Mouse (Mus musculus) hindbrain, embryonic 15.5 days (tissue): ENCODE measurements around the gene Cirbp. TPM values are rescaled to one million over a fixed set of nuclear protein-coding genes. Genes with fewer than 3 reads are reported as not detected.

Source experiments
- ATAC-seq: fragments of 200-750 bp; cut with Nextera tagmentation; 2 replicates; pipeline ENCODE4 v1.8.0; 2017; ENCODE audit warnings: low read depth, moderate number of reproducible peaks, moderate TSS enrichment; ENCODE audit not compliant: low FRiP score
- H3K27ac ChIP-seq: fragments of 300-500 bp; sonication (generic); replicated peaks from 2 replicates; pipeline ENCODE4 v1.5.1; 2015; ENCODE audit warnings: mild to moderate bottlenecking, inconsistent platforms
- H3K27me3 ChIP-seq: fragments of 300-500 bp; sonication (generic); 2 replicates; pipeline ENCODE4 v1.6.1; 2015; ENCODE audit warnings: control low read depth, inconsistent platforms
- H3K36me3 ChIP-seq: fragments of 300-500 bp; sonication (generic); 2 replicates; pipeline ENCODE4 v1.6.1; 2015; ENCODE audit warnings: control low read depth, inconsistent platforms
- H3K4me1 ChIP-seq: fragments of 300-500 bp; sonication (generic); replicated peaks from 2 replicates; pipeline ENCODE4 v1.6.1; 2015; ENCODE audit warnings: control low read depth, inconsistent platforms
- H3K4me2 ChIP-seq: fragments of 300-500 bp; sonication (generic); 2 replicates; pipeline ENCODE4 v1.6.1; 2015; ENCODE audit warnings: moderate library complexity, mild to moderate bottlenecking, inconsistent platforms
- H3K4me3 ChIP-seq: fragments of 300-500 bp; sonication (generic); 2 replicates; pipeline ENCODE4 v1.5.1; 2015; ENCODE audit warnings: mild to moderate bottlenecking, inconsistent platforms
- H3K9ac ChIP-seq: fragments of 300-500 bp; sonication (generic); 2 replicates; pipeline ENCODE4 v1.6.1; 2015; ENCODE audit warnings: inconsistent platforms
- H3K9me3 ChIP-seq: fragments of 300-500 bp; sonication (generic); 2 replicates; pipeline ENCODE4 v1.6.1; 2016; ENCODE audit warnings: control low read depth, inconsistent platforms
- WGBS: fragments of 180-500 bp; shearing (Covaris S2); methylation state at CpG from one replicate; pipeline ENCODE4 v1.1.7; 2015; 5-methylcytosine and 5-hydroxymethylcytosine counted together
- polyA plus RNA-seq: library from polyadenylated mRNA; unstranded; fragments of >200 nt; fragmentation: Nextera tagmentation; extraction: Ambion mirVana; gene quantifications from 2 replicates; pipeline ENCODE4 v1.2.1, GENCODE M21; 2015

The Cirbp gene
- polyA plus RNA-seq, 1 experiment from 2014 or later, result 319 TPM

DNA sequence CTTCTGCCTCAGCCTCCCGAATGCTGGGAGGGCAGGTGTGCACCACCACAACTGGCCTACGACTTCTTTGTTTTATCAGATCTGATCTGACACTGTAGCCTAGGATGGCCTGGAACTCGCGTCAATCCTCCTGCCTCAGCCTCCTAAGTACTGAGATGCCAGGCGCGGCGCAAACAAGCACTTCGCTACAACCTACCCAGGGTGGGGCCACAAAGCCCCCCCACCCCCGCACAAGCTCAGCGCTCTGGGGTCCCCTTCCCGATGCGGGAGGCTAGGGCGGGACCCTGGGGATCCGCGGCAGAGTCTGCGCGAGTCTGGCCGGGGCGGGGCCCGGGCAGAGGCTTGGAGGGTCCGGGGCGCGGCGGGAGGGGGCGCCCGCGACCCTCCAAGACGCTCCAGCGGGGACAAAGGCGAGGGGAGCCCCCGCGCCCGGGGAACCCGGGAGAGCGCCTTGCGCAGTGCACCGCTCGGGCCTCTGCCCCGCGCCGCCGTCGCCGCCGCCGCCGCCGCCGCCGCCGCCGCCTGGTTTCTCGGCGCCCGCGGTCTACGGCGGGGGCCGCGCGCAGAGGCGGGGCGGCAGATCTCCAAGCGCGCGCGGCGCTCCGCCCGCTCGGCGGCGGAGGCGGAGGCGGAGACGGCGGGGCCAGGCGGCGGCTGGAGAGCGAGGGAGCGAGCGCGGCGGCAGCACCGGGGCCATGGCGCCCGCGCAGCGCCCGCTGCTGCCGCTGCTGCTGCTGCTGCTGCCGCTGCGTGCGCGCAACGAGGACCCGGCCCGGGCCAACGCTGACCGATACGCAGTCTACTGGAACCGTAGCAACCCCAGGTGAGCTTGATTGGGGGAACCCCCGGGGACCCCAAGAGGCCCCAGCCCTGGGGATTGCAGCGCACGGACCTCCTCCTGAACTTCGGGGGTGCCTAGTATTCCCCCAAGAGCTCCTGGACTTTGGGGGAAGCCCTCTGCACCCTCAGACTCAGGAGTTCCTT is 13.6 kb downstream of the Cirbp start, which contains the start of gene Efna2:
Gene Efna2 (plus strand): TSS at position 415 of the 984 bp plus-strand sequence.
- no peaks in the 10 kb centered on the region for H3K27me3 ChIP-seq
- no peaks in the 10 kb centered on the region for H3K36me3 ChIP-seq
- ATAC-seq, result peak; percentile 72
- peaks cover 32% of the 10 kb centered on the region for H3K4me1 ChIP-seq
- H3K9ac ChIP-seq, result peak within 1 kb of the TSS; percentile 81
- no peaks in the 10 kb centered on the region for H3K9me3 ChIP-seq
- H3K4me2 ChIP-seq, result peak within 1 kb of the TSS; percentile 83
- H3K27ac ChIP-seq, result peak within 1 kb of the TSS; percentile 71
- peak within 1 kb of the TSS; percentile 83 for H3K4me3 ChIP-seq
- whole genome bisulfite sequencing, result 2% methylated on average over 55 of the region's 106 CpGs

DNA sequence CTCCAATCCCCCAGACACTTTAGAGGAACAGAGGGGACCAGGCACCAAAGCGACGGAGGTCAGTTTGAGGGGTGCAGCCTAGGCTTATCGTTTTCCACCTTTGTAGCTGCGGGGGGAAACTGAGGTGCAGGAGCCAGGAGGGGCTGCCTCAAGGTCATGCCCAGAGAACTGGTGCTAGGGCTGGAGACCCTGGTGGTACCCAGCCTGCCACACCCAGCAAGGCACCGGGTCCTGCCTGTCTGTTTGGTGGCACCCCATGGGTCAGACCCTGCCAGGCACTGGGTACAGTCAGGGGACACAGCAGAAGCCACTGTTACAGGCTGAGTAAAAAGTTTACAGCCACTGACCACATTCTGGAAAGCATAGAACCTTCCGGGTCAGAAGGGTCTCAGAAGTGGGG is 14.5 kb downstream of the Cirbp start:
- Histone ChIP-seq H3K27me3 (no peaks in the 10 kb centered on the region), H3K4me1 (peaks cover 32% of the 10 kb centered on the region), H3K4me2 (peak overlapping the region; percentile 83), H3K36me3 (no peaks in the 10 kb centered on the region), H3K4me3 (peak overlapping the region; percentile 83), H3K27ac (no peak overlapping the region), H3K9me3 (no peaks in the 10 kb centered on the region), H3K9ac (peak overlapping the region; percentile 81)
- WGBS, result 49% methylated on average over 6 of the region's 6 CpGs
- no peak for ATAC-seq

DNA sequence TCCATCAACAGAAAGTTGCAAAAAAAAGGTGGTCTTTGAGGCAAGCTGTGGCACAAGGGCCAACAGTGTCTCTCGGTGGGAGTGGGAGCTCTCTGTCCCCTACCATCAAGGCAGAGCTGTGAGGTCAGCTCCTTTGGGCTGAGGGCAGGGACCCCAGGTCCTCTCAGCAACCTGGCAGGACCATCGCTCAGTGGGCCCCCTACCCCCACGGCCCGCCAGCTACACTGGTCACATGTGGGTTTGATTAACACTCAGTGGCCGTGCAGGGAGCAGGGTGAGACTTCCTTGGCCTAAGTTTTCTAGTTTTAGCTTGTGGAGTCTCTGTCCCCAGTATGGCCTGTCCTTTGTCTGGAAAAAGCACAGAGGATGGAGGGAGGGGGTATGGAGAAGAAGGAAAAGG is 15.0 kb downstream of the Cirbp start:
- peak overlapping the region; percentile 83 for H3K4me2 ChIP-seq
- no peaks in the 10 kb centered on the region for H3K27me3 ChIP-seq
- peak overlapping the region; percentile 83 for H3K4me3 ChIP-seq
- H3K27ac ChIP-seq, result no peak overlapping the region
- no peaks in the 10 kb centered on the region for H3K9me3 ChIP-seq
- H3K36me3 ChIP-seq, result no peaks in the 10 kb centered on the region
- ATAC-seq, result no peak
- 35% methylated on average over 5 of the region's 5 CpGs for WGBS
- peak overlapping the region; percentile 81 for H3K9ac ChIP-seq
- H3K4me1 ChIP-seq, result peaks cover 30% of the 10 kb centered on the region

DNA sequence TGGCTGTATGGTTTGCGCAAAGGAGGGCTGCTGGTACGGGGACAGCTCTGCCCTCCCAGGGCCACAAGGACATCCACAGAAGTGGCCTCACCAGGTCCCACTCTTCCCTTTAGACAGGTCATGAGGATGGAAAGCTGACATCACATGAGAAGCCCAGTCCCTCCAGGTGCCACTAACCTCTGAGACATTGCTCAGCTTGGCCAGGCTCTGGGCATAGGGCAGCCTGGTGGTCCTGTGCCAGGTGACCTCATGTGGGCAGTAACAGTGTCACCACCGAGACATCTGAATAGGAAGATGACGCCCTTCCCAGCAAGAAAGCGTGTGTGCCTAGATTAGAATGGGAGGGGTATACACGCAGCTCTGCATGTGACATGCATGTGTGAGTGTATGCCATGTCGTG is 16.8 kb downstream of the Cirbp start:
- Histone ChIP-seq H3K36me3 (no peaks in the 10 kb centered on the region), H3K27ac (no peak overlapping the region), H3K4me3 (no peak overlapping the region), H3K9ac (no peak overlapping the region), H3K4me2 (no peak overlapping the region), H3K4me1 (peaks cover 29% of the 10 kb centered on the region), H3K9me3 (no peaks in the 10 kb centered on the region), H3K27me3 (no peaks in the 10 kb centered on the region)
- 91% methylated on average over 7 of the region's 7 CpGs for WGBS
- ATAC-seq, result no peak

DNA sequence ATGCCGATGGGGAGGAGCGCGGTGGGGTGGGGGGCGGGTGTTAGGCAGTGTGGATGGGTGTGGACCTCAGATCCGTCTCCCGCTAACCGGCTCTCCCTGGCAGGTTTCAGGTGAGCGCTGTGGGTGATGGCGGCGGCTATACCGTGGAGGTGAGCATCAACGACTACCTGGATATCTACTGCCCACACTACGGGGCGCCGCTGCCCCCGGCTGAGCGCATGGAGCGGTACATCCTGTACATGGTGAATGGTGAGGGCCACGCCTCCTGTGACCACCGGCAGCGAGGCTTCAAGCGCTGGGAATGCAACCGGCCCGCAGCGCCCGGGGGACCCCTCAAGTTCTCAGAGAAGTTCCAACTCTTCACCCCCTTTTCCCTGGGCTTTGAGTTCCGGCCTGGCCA is 20.9 kb downstream of the Cirbp start:
- no peak overlapping the region for H3K4me2 ChIP-seq
- H3K36me3 ChIP-seq, result peaks cover 9% of the 10 kb centered on the region; the same call in 1 of the 2 replicates
- no peaks in the 10 kb centered on the region for H3K9me3 ChIP-seq
- ATAC-seq, result no peak
- H3K27ac ChIP-seq, result no peak overlapping the region
- 41% methylated on average over 27 of the region's 27 CpGs for WGBS
- no peak overlapping the region for H3K4me3 ChIP-seq
- no peak overlapping the region for H3K9ac ChIP-seq
- no peaks in the 10 kb centered on the region; the same call in 1 of the 2 replicates for H3K27me3 ChIP-seq
- peaks cover 27% of the 10 kb centered on the region for H3K4me1 ChIP-seq

DNA sequence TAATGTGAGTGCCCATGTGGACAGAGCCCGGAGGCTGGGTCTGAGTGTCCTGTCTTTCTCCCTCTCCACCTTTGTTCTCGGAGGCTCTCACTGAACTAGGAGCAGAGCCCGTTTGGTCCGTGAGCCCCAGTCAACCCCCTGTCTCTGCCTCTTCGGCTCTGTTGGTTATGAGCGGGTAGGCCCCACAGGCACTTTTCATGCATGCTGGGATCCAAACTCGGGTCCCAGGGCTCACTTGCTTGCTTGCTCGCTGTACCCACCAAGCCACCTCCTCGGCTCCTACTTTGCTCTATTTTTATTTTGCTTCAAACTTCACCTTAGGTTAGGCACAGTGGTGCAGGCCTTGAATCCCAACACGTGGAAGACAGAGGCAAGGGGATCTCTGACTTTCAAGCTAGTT is 22.0 kb downstream of the Cirbp start:
- ATAC-seq, result no peak
- no peak overlapping the region for H3K4me2 ChIP-seq

DNA sequence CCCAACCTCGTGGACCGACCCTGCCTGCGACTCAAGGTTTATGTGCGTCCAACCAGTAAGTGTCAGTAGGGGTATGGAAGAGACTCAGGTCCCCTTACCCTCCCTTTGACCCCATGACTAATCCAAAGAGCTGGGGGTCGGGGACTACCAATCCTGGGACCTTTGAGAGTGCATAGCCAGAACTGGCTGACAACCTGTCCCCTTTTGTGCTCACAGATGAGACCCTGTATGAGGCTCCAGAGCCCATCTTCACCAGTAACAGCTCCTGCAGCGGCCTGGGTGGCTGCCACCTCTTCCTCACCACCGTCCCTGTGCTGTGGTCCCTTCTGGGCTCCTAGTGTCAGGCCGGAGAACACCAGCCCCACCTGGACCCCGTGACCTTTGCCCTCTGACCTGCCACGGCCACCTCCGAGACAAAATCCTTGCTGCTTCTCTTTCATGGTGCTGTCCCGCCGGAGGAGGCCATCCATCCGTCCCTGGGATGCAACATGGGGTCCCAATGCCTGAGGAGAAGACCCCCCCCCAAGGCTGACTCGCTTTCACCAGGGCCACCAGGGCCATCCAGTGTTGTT is 22.8 kb downstream of the Cirbp start:
- Histone ChIP-seq H3K9me3 (no peaks in the 10 kb centered on the region), H3K36me3 (peaks cover 9% of the 10 kb centered on the region; the same call in 1 of the 2 replicates), H3K4me2 (no peak overlapping the region), H3K4me1 (peaks cover 18% of the 10 kb centered on the region), H3K4me3 (no peak overlapping the region), H3K27ac (no peak overlapping the region), H3K9ac (no peak overlapping the region), H3K27me3 (no peaks in the 10 kb centered on the region; the same call in 1 of the 2 replicates)
- no peak for ATAC-seq
- 69% methylated on average over 15 of the region's 15 CpGs for WGBS

More for the DNA sequence above, 22.0 kb downstream of the Cirbp start:
- H3K9ac ChIP-seq, result no peak overlapping the region
- H3K4me3 ChIP-seq, result no peak overlapping the region
- H3K36me3 ChIP-seq, result peaks cover 9% of the 10 kb centered on the region; the same call in 1 of the 2 replicates
- no peaks in the 10 kb centered on the region; the same call in 1 of the 2 replicates for H3K27me3 ChIP-seq
- WGBS, result 83% methylated on average over 10 of the region's 10 CpGs
- no peaks in the 10 kb centered on the region for H3K9me3 ChIP-seq
- no peak overlapping the region for H3K27ac ChIP-seq
- H3K4me1 ChIP-seq, result peaks cover 18% of the 10 kb centered on the region

DNA sequence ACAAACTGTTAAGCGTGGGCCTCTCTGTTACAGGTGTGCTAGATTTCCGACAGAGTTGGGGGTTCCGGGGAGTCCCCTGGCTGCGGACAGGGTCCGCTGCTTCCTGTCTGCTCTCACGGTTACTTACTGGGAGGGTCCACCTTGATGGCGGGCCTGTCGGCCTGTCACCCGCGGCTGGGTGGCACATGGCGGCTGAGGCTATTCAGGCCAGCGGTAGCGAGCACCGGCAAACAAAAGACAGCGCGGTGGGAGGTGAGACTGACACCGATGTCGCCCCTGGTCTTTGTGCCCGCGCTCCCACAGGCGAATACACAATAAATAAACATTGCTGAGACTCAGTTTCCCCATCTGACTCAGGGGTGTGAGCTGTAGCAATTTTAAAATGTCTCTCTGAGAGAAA is 24.2 kb downstream of the Cirbp start:
- Histone ChIP-seq H3K9ac (peak overlapping the region; percentile 57), H3K4me3 (peak overlapping the region; percentile 38), H3K4me2 (peak overlapping the region; percentile 74), H3K27me3 (no peaks in the 10 kb centered on the region; the same call in 1 of the 2 replicates), H3K4me1 (peaks cover 18% of the 10 kb centered on the region), H3K27ac (peak overlapping the region; percentile 82), H3K9me3 (no peaks in the 10 kb centered on the region), H3K36me3 (peaks cover 9% of the 10 kb centered on the region; the same call in 1 of the 2 replicates)
- 9% methylated on average over 21 of the region's 21 CpGs for WGBS
- no peak for ATAC-seq

DNA sequence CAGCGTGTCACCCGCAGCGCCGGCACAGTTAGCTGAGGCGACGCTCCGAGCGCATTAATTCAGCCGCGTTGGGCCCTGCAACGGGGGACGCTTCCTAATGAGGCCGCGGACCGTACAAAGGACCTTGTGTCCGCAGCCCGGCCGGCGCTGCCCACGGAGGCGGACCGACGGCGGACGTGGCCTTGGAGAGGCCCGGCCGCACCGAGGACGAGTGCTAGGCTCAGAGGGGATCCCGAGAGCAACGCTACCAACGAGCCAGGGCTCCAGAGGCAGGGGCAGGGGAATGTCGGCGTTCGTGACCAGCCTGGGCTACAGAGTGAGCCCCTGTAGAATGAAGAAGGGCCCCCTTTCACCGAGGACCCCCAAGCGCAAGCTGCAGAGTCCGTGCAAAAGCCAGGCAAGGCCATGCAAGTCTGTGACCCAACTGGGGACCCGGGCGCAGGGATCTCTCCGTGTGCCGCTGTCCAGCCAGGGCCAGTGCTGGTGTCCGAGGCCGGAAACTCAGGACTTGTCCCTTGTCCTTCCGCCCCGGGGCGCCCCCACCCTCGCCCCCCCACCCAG is 24.8 kb downstream of the Cirbp start:
- H3K27ac ChIP-seq, result peak overlapping the region; percentile 82
- H3K4me2 ChIP-seq, result peak overlapping the region; percentile 74
- H3K4me1 ChIP-seq, result peaks cover 18% of the 10 kb centered on the region
- peak; percentile 39; the same call in 1 of the 2 replicates for ATAC-seq
- peak overlapping the region; percentile 57 for H3K9ac ChIP-seq
- no peaks in the 10 kb centered on the region; the same call in 1 of the 2 replicates for H3K27me3 ChIP-seq
- under 1% methylated on average over 44 of the region's 48 CpGs for WGBS
- H3K9me3 ChIP-seq, result no peaks in the 10 kb centered on the region
- H3K36me3 ChIP-seq, result peaks cover 9% of the 10 kb centered on the region; the same call in 1 of the 2 replicates
- H3K4me3 ChIP-seq, result peak overlapping the region; percentile 38

DNA sequence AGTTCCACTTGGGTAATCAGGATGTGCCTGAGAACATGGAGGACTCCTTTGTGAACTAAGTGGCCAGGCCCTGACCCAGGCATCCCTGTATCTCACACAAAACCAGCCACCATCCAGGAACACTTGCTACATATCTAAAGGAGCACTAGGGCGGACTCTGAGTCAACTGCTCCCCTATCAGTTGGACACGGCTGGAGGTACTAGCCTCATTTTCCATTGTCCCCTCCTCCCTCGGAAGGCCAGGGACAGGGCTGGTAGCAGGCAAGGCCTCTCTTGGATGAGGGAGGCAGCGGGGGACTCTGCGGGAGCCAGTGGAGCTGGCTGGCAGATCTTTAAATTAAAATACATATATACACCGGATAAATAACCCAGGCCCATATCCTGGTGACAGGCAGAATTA is 28.2 kb downstream of the Cirbp start:
- H3K27me3 ChIP-seq, result no peaks in the 10 kb centered on the region
- 75% methylated on average over 6 of the region's 6 CpGs for WGBS
- no peaks in the 10 kb centered on the region for H3K9me3 ChIP-seq
- peaks cover 18% of the 10 kb centered on the region for H3K4me1 ChIP-seq
- H3K27ac ChIP-seq, result no peak overlapping the region
- H3K4me3 ChIP-seq, result no peak overlapping the region
- ATAC-seq, result no peak
- no peak overlapping the region for H3K9ac ChIP-seq
- H3K4me2 ChIP-seq, result no peak overlapping the region
- 0 out of 2 replicates have a peak, but pooled peaks cover 2% of the 10 kb centered on the region for H3K36me3 ChIP-seq

DNA sequence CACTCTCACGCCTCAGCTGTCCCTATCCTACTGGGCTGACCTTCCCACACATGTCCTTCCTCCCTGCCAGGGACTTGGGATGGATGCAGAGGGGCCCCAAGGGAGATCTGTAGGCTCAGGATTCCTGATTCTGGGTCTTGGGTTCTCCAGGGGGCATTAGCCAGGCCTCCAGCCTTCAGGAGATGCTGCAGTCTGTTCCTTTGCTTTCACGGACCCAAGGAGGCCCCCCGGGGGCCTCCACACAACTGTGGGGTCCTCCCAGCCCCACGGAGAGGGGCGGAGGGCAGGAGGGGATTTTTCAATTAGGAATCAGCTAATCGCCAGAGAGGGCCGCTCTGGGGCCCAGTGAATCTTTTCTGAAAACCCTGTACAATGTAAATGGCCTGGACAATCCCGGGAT is 28.7 kb downstream of the Cirbp start:
- H3K4me1 ChIP-seq, result peaks cover 15% of the 10 kb centered on the region
- 43% methylated on average over 8 of the region's 8 CpGs for WGBS
- H3K27me3 ChIP-seq, result no peaks in the 10 kb centered on the region
- no peak overlapping the region for H3K9ac ChIP-seq
- H3K27ac ChIP-seq, result no peak overlapping the region
- no peaks in the 10 kb centered on the region for H3K36me3 ChIP-seq
- no peak overlapping the region for H3K4me2 ChIP-seq
- no peak for ATAC-seq
- H3K4me3 ChIP-seq, result no peak overlapping the region
- H3K9me3 ChIP-seq, result no peaks in the 10 kb centered on the region

DNA sequence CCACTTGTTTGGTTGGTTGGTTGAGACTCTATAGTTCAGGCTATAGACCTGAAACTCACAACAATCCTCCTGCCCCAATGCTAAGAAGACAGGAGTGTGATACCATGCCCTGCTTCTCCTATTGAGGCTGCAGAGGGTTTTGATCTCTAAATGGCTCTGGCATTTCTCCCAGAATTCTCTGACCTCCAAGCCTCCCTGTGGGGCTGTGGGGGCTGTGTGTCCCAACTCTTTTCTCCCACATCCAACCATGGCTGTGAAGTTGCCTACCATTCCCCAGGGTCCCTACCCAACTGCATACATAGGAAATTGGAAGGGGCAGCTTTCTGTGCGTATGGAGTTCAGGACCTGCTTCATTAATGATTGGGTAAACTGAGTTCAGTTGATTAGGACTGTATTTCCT is 30.4 kb downstream of the Cirbp start:
- Histone ChIP-seq H3K27me3 (no peaks in the 10 kb centered on the region), H3K4me2 (no peak overlapping the region), H3K4me3 (no peak overlapping the region), H3K36me3 (no peaks in the 10 kb centered on the region), H3K9me3 (no peaks in the 10 kb centered on the region), H3K27ac (no peak overlapping the region), H3K4me1 (no peaks in the 10 kb centered on the region), H3K9ac (no peak overlapping the region)
- 68% methylated on average over 1 of the region's 1 CpGs for WGBS
- no peak for ATAC-seq
